Mouse (Mus musculus): ENCODE measurements around the gene Aldh1b1.

Gene Aldh1b1

DNA sequence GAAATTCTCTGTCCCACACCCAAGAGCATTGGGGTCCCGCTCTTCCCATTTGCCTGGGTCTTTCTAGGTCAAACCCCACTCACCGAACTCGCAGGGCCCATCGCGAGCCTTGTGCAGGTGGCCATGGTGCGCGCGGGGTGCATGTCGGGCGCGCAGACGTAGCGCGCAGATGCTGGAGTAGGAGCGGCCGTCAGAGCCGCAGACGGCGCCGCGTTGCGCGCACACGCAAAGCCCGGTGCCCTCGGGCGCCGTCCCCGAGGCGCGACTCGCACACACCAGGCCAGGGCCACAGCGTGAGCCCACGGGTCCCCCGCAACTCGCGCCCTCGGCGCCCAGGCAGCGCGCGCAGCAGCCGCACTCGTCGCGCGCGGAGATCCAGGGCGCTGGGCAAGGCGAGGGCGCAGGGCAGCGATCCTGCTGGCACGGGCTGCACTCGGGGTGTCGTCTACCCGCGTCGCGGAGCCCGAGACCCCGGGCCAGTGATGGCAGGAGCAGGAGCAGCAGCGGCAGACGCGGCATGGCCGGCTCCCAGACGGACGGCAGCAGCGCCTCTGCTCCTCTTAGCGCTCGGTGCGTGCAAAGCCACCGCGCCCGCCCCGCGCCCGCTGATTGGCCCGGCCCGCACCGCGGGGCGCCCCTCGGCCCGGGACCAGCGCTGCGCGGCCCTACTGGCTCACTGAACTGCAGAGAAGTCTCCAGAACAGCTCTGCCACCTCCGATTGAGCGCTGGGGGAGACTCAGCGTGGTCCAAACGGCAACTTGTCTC, 27.6 kb downstream of the Aldh1b1 start, which contains the start of gene Igfbpl1:
Gene Igfbpl1 (minus strand): TSS at position 649 of the 766 bp plus-strand sequence.
- no peak for DNase-seq

DNA sequence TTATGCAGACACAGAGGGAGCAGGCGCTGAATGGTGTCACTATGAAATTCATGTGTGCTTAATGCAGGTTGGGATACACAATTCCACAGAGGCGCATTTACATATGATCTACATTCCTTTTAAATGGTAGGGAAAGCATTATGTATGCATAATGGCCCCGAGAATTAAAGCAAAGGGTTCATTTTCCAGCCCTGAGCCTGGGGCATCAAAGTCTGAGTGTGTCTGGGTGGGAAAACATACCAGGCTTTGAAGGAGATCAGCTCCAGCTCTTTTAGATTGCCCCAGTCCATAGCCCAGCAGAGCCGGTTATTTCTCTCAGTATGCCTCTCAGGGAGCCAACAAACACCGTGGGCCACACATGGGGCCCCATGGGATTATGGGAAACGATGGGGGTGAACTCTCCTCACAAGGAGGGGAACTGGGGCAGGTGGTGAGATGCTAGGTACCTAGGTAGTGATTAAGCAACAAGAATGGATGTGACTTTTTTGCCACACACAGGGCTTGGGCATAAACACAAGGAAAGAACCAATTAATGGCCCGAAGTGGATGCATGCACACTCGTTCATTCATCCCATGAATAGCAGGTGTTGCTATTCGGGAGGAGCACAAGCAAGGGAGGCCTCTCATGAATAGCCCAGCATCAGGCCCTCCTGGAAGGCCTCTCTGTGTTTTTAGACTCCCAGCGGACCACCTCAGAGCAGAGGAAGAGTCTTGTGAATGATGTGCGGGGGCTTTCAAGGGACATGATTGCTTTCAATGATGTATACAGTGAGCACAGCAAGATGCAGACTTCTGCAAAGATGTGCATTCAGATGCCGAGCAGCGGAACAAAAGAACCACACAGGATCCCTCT, 31.3 kb downstream of the Aldh1b1 start:
- DNase-seq: no peak

DNA sequence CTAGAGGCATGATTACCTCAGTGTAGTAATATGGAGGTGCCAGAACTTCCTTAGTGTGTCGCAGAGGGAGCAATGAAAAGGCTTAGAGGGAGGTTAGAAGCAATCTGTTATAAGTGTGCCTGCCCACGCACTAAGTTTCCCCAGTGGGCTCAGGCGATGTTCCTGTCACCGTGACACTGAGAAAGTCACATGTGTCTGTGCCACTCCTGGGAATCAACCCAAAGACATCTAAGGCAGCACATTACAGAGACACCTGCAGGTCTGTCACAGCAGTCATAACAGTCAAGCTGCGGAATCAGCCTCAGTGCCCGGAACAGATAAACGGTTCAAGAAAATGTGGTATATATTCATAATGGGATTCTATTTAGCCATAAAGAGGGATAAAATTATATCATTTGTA, 33.2 kb downstream of the Aldh1b1 start:
- DNase-seq: no peak

DNA sequence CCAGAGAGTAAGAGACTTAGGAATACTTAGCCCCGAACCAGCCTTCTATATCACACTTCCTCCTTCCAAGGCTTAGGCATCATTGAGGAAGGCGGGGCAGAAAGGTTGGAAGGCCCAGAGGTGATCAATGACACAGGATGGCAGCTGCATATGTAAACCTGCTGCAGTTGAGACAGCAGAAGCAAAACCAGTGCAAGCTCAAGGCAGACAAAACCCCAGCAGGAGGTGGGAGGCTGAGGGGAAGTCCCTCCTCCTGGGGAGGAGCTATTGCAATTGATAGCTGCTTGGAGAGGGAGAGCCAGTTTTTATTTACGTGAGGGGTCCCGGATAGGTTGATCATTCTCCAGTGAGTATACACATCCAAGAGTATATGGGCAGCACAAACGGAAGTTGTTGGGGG, 34.6 kb downstream of the Aldh1b1 start:
- no peak for DNase-seq

DNA sequence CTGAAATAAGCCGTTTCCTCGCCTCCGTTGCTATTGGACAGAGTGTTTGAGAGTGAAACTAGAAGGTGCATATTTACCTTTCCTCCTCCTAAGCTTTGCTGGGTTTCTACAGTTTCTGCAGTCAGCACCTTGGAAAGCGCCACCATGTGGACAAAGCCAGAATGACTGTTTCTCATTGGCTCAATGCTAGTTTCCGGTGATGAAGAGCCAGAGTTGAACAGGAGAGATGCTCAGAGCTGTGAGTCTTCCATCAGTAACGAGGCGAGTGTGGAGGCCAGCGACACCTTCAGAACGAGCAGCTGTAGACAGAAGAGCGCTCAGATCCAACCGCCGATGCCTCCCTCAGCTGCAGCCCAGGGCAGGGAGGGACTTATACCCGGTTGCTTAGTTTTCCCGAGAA, 45.5 kb downstream of the Aldh1b1 start:
- no peak for DNase-seq

DNA sequence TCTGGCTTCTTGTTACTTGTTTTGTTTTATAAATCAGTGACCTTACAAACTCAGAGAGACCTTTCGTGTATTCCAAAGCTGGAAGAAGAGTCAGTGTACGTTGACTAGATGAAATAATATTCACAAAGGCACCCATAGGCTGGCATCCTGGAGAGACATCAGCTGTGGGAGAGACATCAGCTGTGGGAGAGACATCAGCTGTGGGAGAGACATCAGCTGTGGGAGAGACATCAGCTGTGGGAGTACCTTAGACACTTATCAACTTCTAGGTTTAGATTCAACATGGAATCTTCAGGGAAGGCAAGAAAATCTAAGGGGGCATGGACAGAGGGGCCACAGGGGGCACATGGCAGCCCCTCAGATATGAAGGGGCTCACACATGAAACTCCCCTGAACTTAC, 47.4 kb downstream of the Aldh1b1 start:
- DNase-seq: no peak

DNA sequence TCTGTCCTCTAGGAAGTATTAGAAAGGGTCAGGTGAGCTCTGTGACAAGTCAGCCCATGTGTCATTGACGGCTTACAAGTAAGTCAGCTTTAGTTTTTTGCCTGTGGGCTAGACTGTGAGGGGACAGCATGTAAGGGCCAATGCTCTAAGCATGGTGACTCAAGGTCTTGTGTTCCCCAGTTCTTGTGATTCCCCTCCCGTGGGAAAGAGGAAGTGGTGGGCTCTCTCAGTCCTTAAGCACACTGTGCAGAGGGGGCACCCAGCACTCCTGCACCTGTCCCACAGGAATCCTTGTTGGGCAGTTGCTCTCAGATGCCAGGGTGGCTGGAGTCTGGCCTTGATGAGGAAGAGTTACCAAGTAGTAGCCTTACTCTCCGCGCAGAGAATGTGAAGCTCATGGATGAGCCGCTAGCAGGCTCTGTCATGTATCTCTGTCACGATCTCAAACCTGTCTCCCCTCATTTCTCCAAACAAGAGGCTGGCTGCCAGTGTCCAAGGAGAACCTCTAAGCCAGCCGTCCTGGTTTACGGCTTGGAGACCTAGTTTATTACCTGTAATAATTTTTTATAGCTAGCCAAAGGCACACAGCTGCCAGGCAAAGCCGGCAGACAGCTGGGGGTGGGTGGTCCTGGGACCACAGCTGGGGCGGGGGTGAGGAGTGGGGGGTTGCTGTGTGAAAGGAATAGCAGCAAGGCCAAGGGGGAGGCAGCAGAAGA, 49.4 kb downstream of the Aldh1b1 start, which contains the start of gene Stra6l:
Gene Stra6l (plus strand): TSS at position 556 of the 716 bp plus-strand sequence.
- no peak for DNase-seq

DNA sequence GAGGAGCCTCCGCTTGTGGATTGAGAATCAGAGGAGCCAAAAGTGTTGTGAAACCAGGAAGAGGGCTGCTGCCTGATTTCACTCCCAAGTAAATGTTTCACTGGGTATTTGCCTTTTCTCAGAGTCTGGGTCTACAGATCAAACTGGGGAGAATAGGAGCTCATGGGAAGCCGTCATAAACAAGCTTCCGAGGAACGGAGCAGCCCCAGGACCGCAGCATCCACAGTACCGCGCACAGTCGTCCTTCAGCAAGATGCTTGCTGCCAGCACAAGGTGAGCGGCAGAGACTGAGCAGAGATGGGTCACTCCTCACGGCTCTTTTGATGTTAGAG, 50.0 kb downstream of the Aldh1b1 start:
- no peak for DNase-seq

DNA sequence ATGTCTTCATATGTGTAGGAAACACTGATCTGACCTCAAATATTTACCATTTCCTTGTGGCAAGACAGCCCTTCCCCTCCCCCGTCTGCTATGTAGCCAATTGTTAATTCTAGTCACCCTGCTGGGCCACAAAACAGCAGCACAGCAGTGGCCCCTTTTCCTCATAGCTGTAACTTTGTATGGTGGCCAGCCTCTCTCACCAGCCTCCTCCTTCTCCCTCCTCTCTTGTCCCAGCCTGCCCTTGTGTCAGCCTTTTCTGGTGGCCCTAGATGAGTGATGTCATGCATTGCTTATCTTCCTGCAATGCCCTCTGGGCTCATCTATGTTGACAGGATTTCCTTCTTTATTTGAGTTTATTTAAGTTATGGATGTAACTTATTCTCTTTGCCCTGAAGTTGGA, 50.6 kb downstream of the Aldh1b1 start:
- DNase-seq: no peak

DNA sequence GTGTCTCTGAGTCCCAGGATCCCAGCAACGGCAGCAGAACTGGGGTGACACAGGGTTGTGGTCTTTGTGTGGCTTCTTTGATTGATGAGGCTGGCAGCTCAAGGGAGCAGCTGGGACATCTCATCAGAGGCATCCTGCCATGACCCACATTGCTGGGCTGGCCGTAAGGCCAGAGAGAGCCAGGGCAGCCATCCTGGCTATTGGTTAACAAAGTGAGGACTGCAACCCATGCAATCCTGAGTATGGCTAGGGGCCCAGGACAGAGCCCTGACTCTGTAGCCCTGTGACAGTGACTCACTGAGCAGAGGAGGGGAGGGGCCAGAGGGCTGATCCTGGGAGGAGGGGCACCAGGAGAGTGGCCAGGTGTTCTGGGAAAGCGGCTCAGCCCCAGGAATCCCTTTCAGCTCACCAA, 52.8 kb downstream of the Aldh1b1 start:
- peak; percentile 71 for DNase-seq

DNA sequence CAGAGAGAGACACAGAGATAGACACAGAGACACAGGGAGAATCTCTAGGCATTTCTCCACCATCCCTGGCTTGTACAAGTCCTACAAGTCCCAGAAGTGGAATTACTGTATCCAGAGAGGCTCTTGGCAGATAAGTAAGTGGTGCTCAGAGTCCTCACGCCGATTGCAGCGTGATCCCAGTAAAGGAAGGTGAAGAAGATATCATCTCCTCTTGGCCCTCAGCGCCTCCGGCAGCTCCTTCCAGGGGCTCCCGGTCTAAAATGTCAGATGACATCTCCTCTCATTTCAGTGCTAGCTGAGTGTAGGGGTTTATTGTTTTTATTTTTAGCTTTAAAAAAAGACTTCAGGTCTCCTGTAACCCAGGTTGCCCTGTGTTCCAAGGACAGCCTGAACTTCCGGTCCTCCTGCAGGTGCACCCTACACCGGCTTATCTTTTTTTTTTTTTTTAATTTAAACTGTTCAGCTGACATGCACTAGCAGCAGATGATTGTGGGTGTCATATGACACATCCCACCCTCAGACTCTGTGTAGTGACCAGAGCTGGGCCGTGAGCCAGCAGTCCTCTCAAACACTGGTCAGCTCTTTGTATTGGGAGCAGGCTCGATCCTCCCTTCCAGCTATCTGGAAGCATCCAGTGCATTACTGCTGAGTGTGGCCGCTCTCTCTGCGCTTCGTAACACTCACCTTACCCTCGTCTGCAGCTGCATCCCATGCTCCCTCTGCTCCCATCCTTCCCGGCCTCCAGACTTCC, 54.8 kb downstream of the Aldh1b1 start:
- DNase-seq: no peak

Data from kidney, postnatal 14 days (tissue).